7 mouse cellular contexts compared by ENCODE assay signal in genomic region chr3:95986001-95986622, GRCm38 (mm10). TPM values are rescaled to one million over a fixed set of nuclear protein-coding genes. Genes with fewer than 3 reads are reported as not detected.
DNase-seq lines count a peak whose midpoint lies in the region; ATAC-seq lines count a peak whose summit lies in the region.

No protein-coding gene starts in this region.

- H3K4me3 ChIP-seq in embryonic facial prominence, embryonic 11.5 days (ENCODE audit: low read depth, low read length) = peak overlapping the region; percentile 17; the same call in 1 of the 2 replicates
- H3K4me3 ChIP-seq in midbrain, embryonic 11.5 days (ENCODE audit: low read depth, low read length) = peak overlapping the region; percentile 6; the same call in 1 of the 2 replicates
- peak overlapping the region; percentile 20 for H3K4me3 ChIP-seq in stomach, embryonic 16.5 days (replicated peaks; ENCODE audit: low read length)

- WGBS in embryonic facial prominence, embryonic 11.5 days = under 1% methylated on average over 21 of the region's 21 CpGs
- 2% methylated on average over 21 of the region's 21 CpGs for WGBS in midbrain, embryonic 11.5 days
- WGBS in stomach, embryonic 16.5 days = 4% methylated on average over 21 of the region's 21 CpGs

- peaks cover 22% of the 10 kb centered on the region for H3K36me3 ChIP-seq in embryonic facial prominence, embryonic 11.5 days (replicated peaks; ENCODE audit: control insufficient read depth, insufficient read depth, low read depth, low read length)
- H3K36me3 ChIP-seq in midbrain, embryonic 11.5 days (ENCODE audit: control insufficient read depth, insufficient read depth, low read length) = peaks cover 25% of the 10 kb centered on the region
- peaks cover 7% of the 10 kb centered on the region; the same call in 1 of the 2 replicates for H3K36me3 ChIP-seq in stomach, embryonic 16.5 days (ENCODE audit: control insufficient read depth, insufficient read depth, low read length)

- no peaks in the 10 kb centered on the region for H3K9me3 ChIP-seq in embryonic facial prominence, embryonic 11.5 days (replicated peaks; ENCODE audit: control insufficient read depth, low read length)
- H3K9me3 ChIP-seq in midbrain, embryonic 11.5 days (ENCODE audit: control insufficient read depth, low read length) = no peaks in the 10 kb centered on the region; the same call in 1 of the 2 replicates
- no peaks in the 10 kb centered on the region for H3K9me3 ChIP-seq in stomach, embryonic 16.5 days (replicated peaks; ENCODE audit: control insufficient read depth, low read length)

- H3K4me1 ChIP-seq in embryonic facial prominence, embryonic 11.5 days (ENCODE audit: control insufficient read depth, insufficient read depth, low read length) = peaks cover 3% of the 10 kb centered on the region
- H3K4me1 ChIP-seq in midbrain, embryonic 11.5 days (ENCODE audit: control insufficient read depth, insufficient read depth, low read length) = peaks cover 18% of the 10 kb centered on the region
- peaks cover 30% of the 10 kb centered on the region for H3K4me1 ChIP-seq in stomach, embryonic 16.5 days (ENCODE audit: control insufficient read depth, insufficient read depth, low read length)

- peak overlapping the region; percentile 56 for H3K9ac ChIP-seq in embryonic facial prominence, embryonic 11.5 days (replicated peaks; ENCODE audit: low read length)
- peak overlapping the region; percentile 56 for H3K9ac ChIP-seq in midbrain, embryonic 11.5 days (ENCODE audit: low read length)
- H3K9ac ChIP-seq in stomach, embryonic 16.5 days (ENCODE audit: low read length) = peak overlapping the region; percentile 72

- H3K27me3 ChIP-seq in embryonic facial prominence, embryonic 11.5 days (ENCODE audit: control insufficient read depth, insufficient read depth, low read length) = no peaks in the 10 kb centered on the region
- no peaks in the 10 kb centered on the region for H3K27me3 ChIP-seq in midbrain, embryonic 11.5 days (ENCODE audit: control insufficient read depth, insufficient read depth, low read length)
- H3K27me3 ChIP-seq in stomach, embryonic 16.5 days (ENCODE audit: control insufficient read depth, insufficient read depth, low read length) = no peaks in the 10 kb centered on the region

- peak; percentile 33 for ATAC-seq in embryonic facial prominence, embryonic 11.5 days (replicated peaks; ENCODE audit: insufficient number of reproducible peaks, low FRiP score, low TSS enrichment, low read depth)
- peak; percentile 57; the same call in 1 of the 2 replicates for ATAC-seq in midbrain, embryonic 11.5 days (ENCODE audit: low FRiP score)
- peak; percentile 27; the same call in 1 of the 2 replicates for ATAC-seq in stomach, embryonic 16.5 days (ENCODE audit: insufficient read depth, low FRiP score)

- H3K27ac ChIP-seq in embryonic facial prominence, embryonic 11.5 days (replicated peaks; ENCODE audit: low read depth, low read length) = peak overlapping the region; percentile 91
- peak overlapping the region; percentile 42; the same call in 1 of the 2 replicates for H3K27ac ChIP-seq in midbrain, embryonic 11.5 days (ENCODE audit: low read depth, low read length)
- H3K27ac ChIP-seq in stomach, embryonic 16.5 days (ENCODE audit: low read length) = peak overlapping the region; percentile 97

- peak overlapping the region; percentile 34 for H3K4me2 ChIP-seq in embryonic facial prominence, embryonic 11.5 days (ENCODE audit: low read depth, low read length)
- H3K4me2 ChIP-seq in midbrain, embryonic 11.5 days = peak overlapping the region; percentile 43
- H3K4me2 ChIP-seq in stomach, embryonic 16.5 days (ENCODE audit: low read depth, low read length) = peak overlapping the region; percentile 41

- intact Hi-C loops in heart, postnatal 25 days (cut with DNase I) = no loop called here
- intact Hi-C loops in left cerebral cortex, postnatal 25 days (cut with DNase I) = no loop called here

- DNase-seq in 416B (ENCODE audit: low read depth) (peak; percentile 50), A20 (ENCODE audit: low read depth, low spot score) (peak; percentile 87)
- peak; percentile 79 for DNase-seq in embryonic facial prominence, embryonic 11.5 days (ENCODE audit: low spot score)
- peak; percentile 7 for DNase-seq in heart, postnatal 25 days (ENCODE audit: low spot score)
- peak; percentile 64 to 94 for DNase-seq in left cerebral cortex, postnatal 25 days (ENCODE audit: low spot score in 2 of 2)
- DNase-seq in midbrain, embryonic 11.5 days (ENCODE audit: low spot score, missing footprints) = peak; percentile 93

RNA-seq across cellular contexts. Expression of gene Plekho1, which starts 9.7 kb away (rescaled TPM):
- 63.1 and 64.8 TPM in 2 replicates for polyA plus RNA-seq in embryonic facial prominence, embryonic 11.5 days (2014; fragmentation: Nextera tagmentation; extraction: Ambion mirVana)
- 10 to 100 TPM; 76.4 to 89.1 TPM for total RNA-seq in heart, postnatal 25 days (2021)
- 10 to 100 TPM; 71.6 to 84.8 TPM for total RNA-seq in left cerebral cortex, postnatal 25 days (2021)
- polyA plus RNA-seq in midbrain, embryonic 11.5 days (2014; fragmentation: Nextera tagmentation; extraction: Ambion mirVana) = 62.9 and 70.7 TPM in 2 replicates
- 20.6 and 25.7 TPM in 2 replicates for polyA plus RNA-seq in stomach, embryonic 16.5 days (2015; fragmentation: Nextera tagmentation; extraction: Ambion mirVana)

RNA-seq across cellular contexts. Expression of gene Anp32e, which starts 57.1 kb away (rescaled TPM):
- polyA plus RNA-seq in embryonic facial prominence, embryonic 11.5 days (2014; fragmentation: Nextera tagmentation; extraction: Ambion mirVana) = 120 and 128 TPM in 2 replicates
- 10 to 100 TPM; 74.2 to 92.2 TPM for total RNA-seq in heart, postnatal 25 days (2021)
- total RNA-seq in left cerebral cortex, postnatal 25 days (2021) = 100 to 1,000 TPM in 1 of 2 experiments, 10 to 100 TPM in 1; 95.1 to 109 TPM
- polyA plus RNA-seq in midbrain, embryonic 11.5 days (2014; fragmentation: Nextera tagmentation; extraction: Ambion mirVana) = 149 and 151 TPM in 2 replicates
- 156 and 167 TPM in 2 replicates for polyA plus RNA-seq in stomach, embryonic 16.5 days (2015; fragmentation: Nextera tagmentation; extraction: Ambion mirVana)

Comparison
In these comparisons a context has a peak if more than half of its experiments do, and no peak if none do; other contexts are left out.
1. Peak in every context shown above with its lines: DNase-seq, ATAC-seq, H3K4me3 ChIP-seq and H3K27ac ChIP-seq.
2. DNase-seq: peak in every context shown above with its lines; median percentile 93 in midbrain, embryonic 11.5 days; 87 in A20; 79 in embryonic facial prominence, embryonic 11.5 days; 79 in left cerebral cortex, postnatal 25 days; 50 in 416B; 7 in heart, postnatal 25 days.
3. H3K27ac ChIP-seq: peak in every context shown above with its lines; median percentile 97 in stomach, embryonic 16.5 days; 91 in embryonic facial prominence, embryonic 11.5 days; 42 in midbrain, embryonic 11.5 days.